Mouse (Mus musculus) midbrain, embryonic 11.5 days (tissue): ENCODE data around the gene Cdk5r2. TPM values are rescaled to one million over a fixed set of nuclear protein-coding genes. Genes with fewer than 3 reads are reported as not detected.

Experiments
- microRNA counts: library from miRNA; unstranded; fragments of <30 nt; microRNA quantifications from one replicate; lab custom pipeline; 2015
- microRNA-seq: library from miRNA; unstranded; fragments of <30 nt; microRNA quantifications from one replicate; pipeline ENCODE4, GENCODE M21; 2017
- polyA plus RNA-seq: library from polyadenylated mRNA; unstranded; fragments of >200 nt; fragmentation: Nextera tagmentation; extraction: Ambion mirVana; gene quantifications from 2 replicates; pipeline ENCODE4 v1.2.1, GENCODE M21; 2014

Cdk5r2 gene
- polyA plus RNA-seq, 1 experiment from 2014 or later = 5.8 TPM

MicroRNAs within 50 kb of the gene (microRNA counts, 519-probe panel; counts per million panel counts)
- not detected for microRNA mmu-miR-375 (lab: Ali Mortazavi, UCI)

Small RNAs within 50 kb of the gene (microRNA-seq; reads per million reads assigned to microRNA genes)
- gene Mir375 = 663 reads per million, percentile 74 among the genes with 10 or more reads in this experiment

Other genes starting within 250 kb of the Cdk5r2 start
- gene Ttll4, start 193.2 kb upstream of the Cdk5r2 start, polyA plus RNA-seq = 40.5 and 41.8 TPM in 2 replicates
- 6.7 and 7.1 TPM in 2 replicates for gene Cyp27a1, start 141.4 kb upstream of the Cdk5r2 start, polyA plus RNA-seq
- not detected in 2 replicates for gene Prkag3, start 105.7 kb upstream of the Cdk5r2 start, polyA plus RNA-seq
- 3.3 and 3.4 TPM in 2 replicates for gene Wnt6, start 83.0 kb upstream of the Cdk5r2 start, polyA plus RNA-seq
- gene Wnt10a, start 63.4 kb upstream of the Cdk5r2 start, polyA plus RNA-seq = 1.4 and 2.3 TPM in 2 replicates
- gene Fev, start 30.5 kb downstream of the Cdk5r2 start, polyA plus RNA-seq = 0.41 and 0.69 TPM in 2 replicates
- gene Cryba2, start 38.2 kb downstream of the Cdk5r2 start, polyA plus RNA-seq = 0.19 TPM in 1 of 2 replicates, not detected in the other
- gene Cfap65, start 80.7 kb downstream of the Cdk5r2 start, polyA plus RNA-seq = 0.03 and 0.04 TPM in 2 replicates
- gene Ihh, start 96.7 kb downstream of the Cdk5r2 start, polyA plus RNA-seq = 0.22 TPM in 1 of 2 replicates, not detected in the other